Mouse (Mus musculus) forebrain, postnatal 0 days (tissue): Measurements from ENCODE around the gene Olfr12. TPM values are rescaled to one million over a fixed set of nuclear protein-coding genes. Genes with fewer than 3 reads are reported as not detected.
A peak's percentile ranks its signal among the peaks of the same experiment; 100 is the strongest.

Experiments
- ATAC-seq: fragments of 200-750 bp; cut with Nextera tagmentation; 2 replicates; pipeline ENCODE4 v1.8.0; 2017; ENCODE audit warnings: mild to moderate bottlenecking, moderate library complexity
- DNase-seq: peaks from one replicate; pipeline ENCODE4 v3.0.0-alpha.2; 2015
- H3K27ac ChIP-seq: fragments of 300-500 bp; sonication (generic); 2 replicates; pipeline ENCODE4 v1.5.1; 2014; ENCODE audit warnings: low read depth, mild to moderate bottlenecking, antibody characterized with exemption, low read length, moderate library complexity, mixed read lengths
- H3K27me3 ChIP-seq: fragments of 300-500 bp; sonication (generic); 2 replicates; pipeline ENCODE4 v1.6.1; 2014; ENCODE audit warnings: mild to moderate bottlenecking, low read length, mixed read lengths; ENCODE audit not compliant: insufficient read depth
- H3K36me3 ChIP-seq: fragments of 300-500 bp; sonication (generic); 2 replicates; pipeline ENCODE4 v1.6.1; 2014; ENCODE audit warnings: mild to moderate bottlenecking, moderate library complexity; ENCODE audit not compliant: insufficient read depth
- H3K4me1 ChIP-seq: fragments of 300-500 bp; sonication (generic); 2 replicates; pipeline ENCODE4 v1.6.1; 2014; ENCODE audit warnings: antibody characterized with exemption; ENCODE audit not compliant: insufficient read depth
- H3K4me2 ChIP-seq: fragments of 300-500 bp; sonication (generic); 2 replicates; pipeline ENCODE4 v1.6.1; 2014; ENCODE audit warnings: low read depth, mild to moderate bottlenecking, moderate library complexity
- H3K4me3 ChIP-seq: fragments of 300-500 bp; sonication (generic); 2 replicates; pipeline ENCODE4 v1.5.1; 2014; ENCODE audit warnings: low read depth, low read length, mixed read lengths
- H3K9ac ChIP-seq: fragments of 300-500 bp; sonication (generic); 2 replicates; pipeline ENCODE4 v1.6.1; 2014; ENCODE audit warnings: mild to moderate bottlenecking
- H3K9me3 ChIP-seq: fragments of 300-500 bp; sonication (generic); 2 replicates; pipeline ENCODE4 v1.6.1; 2016; ENCODE audit warnings: low read length
- CTCF ChIP-seq: sonication (generic); IDR thresholded peaks from 2 replicates; pipeline ENCODE4 v1.5.1; 2016; ENCODE audit warnings: antibody characterized with exemption, control low read depth, low read depth
- WGBS: fragments of 180-500 bp; shearing (Covaris S2); extraction: QIAGEN DNeasy Blood & Tissue Kit; methylation state at CpG from one replicate; pipeline ENCODE4 v1.1.7; 2014; 5-methylcytosine and 5-hydroxymethylcytosine counted together
- polyA plus RNA-seq: library from polyadenylated mRNA; unstranded; fragments of >200 nt; fragmentation: Nextera tagmentation; extraction: Ambion mirVana; gene quantifications from 2 replicates; pipeline ENCODE4 v1.2.1, GENCODE M21; 2015
- total RNA-seq: library from RNA; depleted of rRNA; stranded (reverse); fragments of >200 nt; gene quantifications from 2 replicates; pipeline ENCODE4 v1.2.3, GENCODE M21; 2014

The Olfr12 gene
- total and polyA plus RNA-seq, 2 experiments from 2014 or later, result not detected

DNA sequence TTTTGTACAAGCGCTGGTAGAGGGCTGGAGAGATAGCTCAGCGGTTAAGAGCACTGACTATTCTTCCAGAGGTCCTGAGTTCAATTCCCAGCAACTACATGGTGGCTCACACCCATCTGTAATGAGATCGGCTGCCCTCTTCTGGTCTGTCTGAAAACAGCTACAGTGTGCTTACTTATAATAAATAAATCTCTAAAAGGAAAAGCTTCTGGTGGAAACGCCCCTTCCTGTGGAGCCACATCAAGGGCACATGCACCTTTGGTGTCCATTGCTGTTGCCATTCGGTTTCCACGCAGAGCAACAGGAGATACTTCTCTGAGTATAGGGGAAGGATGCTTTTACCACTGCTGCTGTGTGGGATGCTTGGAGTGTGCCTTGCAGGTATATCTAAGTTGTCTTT, 15.4 kb downstream of the Olfr12 start:
- no peaks in the 10 kb centered on the region for H3K27me3 ChIP-seq
- no peak overlapping the region for H3K4me2 ChIP-seq
- H3K36me3 ChIP-seq, result peaks cover 23% of the 10 kb centered on the region
- DNase-seq (no peak), ATAC-seq (no peak)
- 0 out of 2 replicates have a peak, but pooled peaks have one; percentile 9 for TF ChIP-seq CTCF
- no peak overlapping the region for H3K4me3 ChIP-seq
- H3K27ac ChIP-seq, result no peak overlapping the region
- H3K4me1 ChIP-seq, result no peaks in the 10 kb centered on the region
- H3K9ac ChIP-seq, result no peak overlapping the region
- 67% methylated on average over 6 of the region's 6 CpGs for WGBS
- no peaks in the 10 kb centered on the region for H3K9me3 ChIP-seq

- no peak overlapping the region for H3K27ac ChIP-seq
- peaks cover 30% of the 10 kb centered on the region for H3K36me3 ChIP-seq
- H3K4me1 ChIP-seq, result no peaks in the 10 kb centered on the region
- no peak overlapping the region for H3K4me2 ChIP-seq
- no peak for TF ChIP-seq CTCF
- WGBS, result 78% methylated on average over 8 of the region's 8 CpGs
- H3K4me3 ChIP-seq, result no peak overlapping the region
- ATAC-seq (no peak), DNase-seq (peak; percentile 25)
- H3K9me3 ChIP-seq, result no peaks in the 10 kb centered on the region
- H3K27me3 ChIP-seq, result no peaks in the 10 kb centered on the region
- H3K9ac ChIP-seq, result no peak overlapping the region
These were observed 16.1 kb downstream of the Olfr12 start for GRCm38 (mm10) chr1:92633726-92634125.

DNA sequence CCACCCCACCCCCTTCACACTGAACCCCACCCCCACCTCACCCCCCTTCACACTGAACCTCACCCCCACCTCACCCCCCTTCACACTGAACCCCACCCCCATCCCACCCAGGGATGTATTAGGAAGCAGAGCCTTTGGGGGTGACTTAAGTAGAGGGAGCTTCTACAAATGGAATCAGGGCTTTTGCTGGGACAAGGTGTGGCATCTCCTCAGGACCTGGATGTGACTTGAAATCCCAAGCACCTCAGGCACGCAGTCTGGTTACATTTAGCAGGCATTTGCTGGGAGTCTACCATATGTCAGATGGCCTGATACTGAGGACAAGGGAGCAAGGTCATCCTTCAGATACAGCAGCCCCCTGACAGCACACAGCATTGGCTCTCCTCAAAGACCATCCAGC, 17.0 kb downstream of the Olfr12 start:
- Histone ChIP-seq H3K27ac (no peak overlapping the region), H3K4me3 (no peak overlapping the region), H3K9ac (no peak overlapping the region), H3K9me3 (no peaks in the 10 kb centered on the region), H3K4me1 (no peaks in the 10 kb centered on the region), H3K36me3 (peaks cover 38% of the 10 kb centered on the region), H3K4me2 (no peak overlapping the region), H3K27me3 (no peaks in the 10 kb centered on the region)
- WGBS, result 64% methylated on average over 1 of the region's 1 CpGs
- TF ChIP-seq CTCF, result no peak
- ATAC-seq, result 0 out of 2 replicates have a peak, but pooled peaks have one; percentile 8
- no peak for DNase-seq

GRCm38 (mm10) chr1:92634976-92635599, 17.5 kb downstream of the Olfr12 start:
- 54% methylated on average over 4 of the region's 4 CpGs for WGBS
- H3K4me2 ChIP-seq, result no peak overlapping the region
- DNase-seq (no peak), ATAC-seq (peak; percentile 69)
- H3K27me3 ChIP-seq, result no peaks in the 10 kb centered on the region
- H3K9ac ChIP-seq, result no peak overlapping the region
- peaks cover 38% of the 10 kb centered on the region for H3K36me3 ChIP-seq
- no peak overlapping the region for H3K27ac ChIP-seq
- TF ChIP-seq CTCF, result no peak
- H3K4me1 ChIP-seq, result no peaks in the 10 kb centered on the region
- H3K9me3 ChIP-seq, result no peaks in the 10 kb centered on the region
- no peak overlapping the region for H3K4me3 ChIP-seq

DNA sequence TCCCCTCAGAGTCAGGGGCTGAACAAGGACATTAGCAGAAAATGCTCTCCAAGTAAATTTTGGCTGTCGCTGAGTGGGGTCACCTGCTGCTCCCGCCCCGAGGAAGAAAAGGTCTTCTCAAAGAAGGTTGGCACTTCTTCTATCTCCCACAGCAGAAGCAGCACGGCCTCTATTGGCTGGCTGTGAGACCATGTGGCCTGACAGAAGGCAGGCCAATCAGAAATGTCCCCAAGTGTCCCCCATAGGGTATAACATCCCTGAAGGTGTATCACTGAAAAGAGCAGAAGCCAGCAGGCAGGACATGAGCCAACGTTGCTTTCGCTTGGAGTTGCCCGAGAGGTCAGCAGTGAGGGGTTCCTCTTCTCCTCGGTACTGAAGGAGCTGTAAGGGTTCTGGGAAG, 18.4 kb downstream of the Olfr12 start:
- Histone ChIP-seq H3K4me3 (no peak overlapping the region), H3K27ac (no peak overlapping the region), H3K4me1 (peaks cover 8% of the 10 kb centered on the region), H3K27me3 (no peaks in the 10 kb centered on the region), H3K9ac (no peak overlapping the region), H3K36me3 (peaks cover 38% of the 10 kb centered on the region), H3K9me3 (no peaks in the 10 kb centered on the region), H3K4me2 (no peak overlapping the region)
- TF ChIP-seq CTCF, result no peak
- 88% methylated on average over 8 of the region's 8 CpGs for WGBS
- ATAC-seq, result no peak
- DNase-seq, result no peak

DNA sequence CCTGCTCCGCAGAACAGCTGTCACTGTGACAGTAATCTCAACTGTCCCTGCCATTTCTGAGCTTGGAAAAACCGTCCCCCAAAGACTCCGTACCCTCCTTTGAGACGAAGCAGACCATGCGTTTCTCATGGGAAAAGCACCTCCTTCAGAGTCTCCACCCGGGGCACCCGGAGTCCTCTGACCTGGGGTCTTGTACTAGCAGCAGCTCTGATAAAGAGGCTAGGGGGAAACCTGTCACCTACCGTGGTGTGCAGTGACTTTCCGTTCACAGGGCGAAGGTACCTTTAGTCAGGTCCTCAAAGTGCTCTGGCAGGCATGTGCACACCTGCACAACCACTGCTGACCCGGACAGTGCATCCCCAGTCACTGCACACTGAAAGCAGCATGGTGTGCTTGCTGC, 19.1 kb downstream of the Olfr12 start:
- Histone ChIP-seq H3K4me3 (no peak overlapping the region), H3K4me1 (peaks cover 9% of the 10 kb centered on the region), H3K9ac (no peak overlapping the region), H3K27me3 (no peaks in the 10 kb centered on the region), H3K36me3 (peaks cover 38% of the 10 kb centered on the region), H3K9me3 (no peaks in the 10 kb centered on the region), H3K4me2 (no peak overlapping the region), H3K27ac (no peak overlapping the region)
- DNase-seq, result no peak
- no peak for TF ChIP-seq CTCF
- WGBS, result 95% methylated on average over 11 of the region's 11 CpGs
- no peak for ATAC-seq

DNA sequence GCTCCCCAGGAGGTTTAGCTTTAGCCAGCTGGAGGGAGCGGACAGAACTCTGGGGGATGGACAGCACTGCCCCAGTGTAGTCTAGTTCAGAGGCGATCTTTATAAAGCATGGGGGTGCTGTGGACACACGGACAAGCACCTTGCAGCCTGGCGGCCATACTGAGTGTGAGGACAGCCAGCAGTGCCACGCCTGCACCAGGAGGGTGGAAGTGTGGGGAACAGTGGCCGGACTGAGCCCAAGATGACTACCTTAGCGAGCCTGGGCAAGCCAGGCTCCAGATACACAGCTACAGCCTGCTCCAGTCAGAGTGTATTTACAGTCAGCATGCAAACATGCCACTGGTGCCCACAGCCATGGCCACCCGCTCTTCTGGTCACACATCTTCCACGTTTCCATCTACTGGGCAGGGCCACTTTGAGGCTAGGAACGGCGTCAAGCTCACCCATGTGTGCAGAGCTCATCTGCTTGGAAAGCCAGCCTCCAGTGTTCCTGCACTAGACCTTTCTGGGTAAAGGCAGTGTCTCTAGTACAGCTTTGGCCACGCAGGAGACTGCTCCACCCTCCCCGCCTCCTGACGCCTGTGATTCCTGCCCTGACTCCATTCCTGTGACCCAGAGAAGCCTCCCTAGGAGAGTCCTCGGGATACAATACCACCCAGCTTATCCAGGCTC, 20.0 kb downstream of the Olfr12 start:
- H3K4me1 ChIP-seq, result peaks cover 9% of the 10 kb centered on the region
- no peaks in the 10 kb centered on the region for H3K27me3 ChIP-seq
- ATAC-seq (no peak), DNase-seq (no peak)
- H3K4me2 ChIP-seq, result no peak overlapping the region
- no peak overlapping the region for H3K27ac ChIP-seq
- peaks cover 38% of the 10 kb centered on the region for H3K36me3 ChIP-seq
- no peak overlapping the region for H3K4me3 ChIP-seq
- H3K9me3 ChIP-seq, result no peaks in the 10 kb centered on the region
- TF ChIP-seq CTCF, result no peak
- H3K9ac ChIP-seq, result no peak overlapping the region
- 90% methylated on average over 15 of the region's 15 CpGs for WGBS
